Mouse (Mus musculus): Measurements from ENCODE around the gene Cldn6. TPM values are rescaled to one million over a fixed set of nuclear protein-coding genes. Genes with fewer than 3 reads are reported as not detected.

Gene Cldn6
- polyA plus RNA-seq (2014; fragmentation: Nextera tagmentation; extraction: Ambion mirVana) = 2.3 and 2.5 TPM in 2 replicates

DNA sequence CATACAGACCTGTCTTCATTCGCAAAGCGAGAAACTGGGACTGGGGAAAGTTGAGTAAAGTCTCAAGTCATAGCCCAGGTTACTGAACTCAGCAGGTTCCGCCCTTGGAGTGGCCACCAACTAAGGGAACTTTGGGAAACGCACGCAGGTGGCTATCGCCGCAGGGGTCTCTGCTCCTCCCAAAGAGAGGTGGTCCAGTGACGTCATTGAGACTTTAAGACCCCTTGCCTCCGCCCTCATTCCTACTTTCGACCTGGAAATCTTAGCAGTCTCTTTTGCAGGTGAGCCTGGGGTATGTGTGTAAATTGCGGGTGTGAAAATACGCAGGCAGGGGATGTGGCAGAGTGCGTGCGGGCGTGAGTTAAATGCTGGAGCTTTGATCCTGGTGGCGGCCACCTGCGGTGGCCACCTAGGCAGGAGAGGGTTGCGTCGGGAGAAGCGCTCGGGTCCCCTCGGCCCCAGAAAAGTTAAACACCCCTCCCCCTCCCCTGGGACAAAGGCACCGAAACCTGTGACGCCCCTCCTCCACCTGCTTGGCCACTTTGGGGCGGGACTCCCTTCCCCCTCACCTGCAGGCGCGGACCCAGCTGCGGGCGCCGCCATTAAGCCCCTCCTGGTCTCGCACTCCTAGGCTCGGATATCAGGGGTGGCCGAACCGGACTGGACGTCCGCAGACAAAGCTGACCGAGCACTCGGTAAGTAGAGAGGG is at the start of gene Cldn6:
Gene Cldn6 (plus strand): TSS at position 123 of the 709 bp plus-strand sequence.
- Histone ChIP-seq H3K36me3 (ENCODE audit: control insufficient read depth, insufficient read depth, low read length) (no peaks in the 10 kb centered on the region), H3K4me2 (peak within 1 kb of the TSS; percentile 20; the same call in 1 of the 2 replicates), H3K9ac (ENCODE audit: low read length) (no peak within 1 kb of the TSS), H3K27ac (ENCODE audit: low read depth, low read length) (no peak within 1 kb of the TSS), H3K4me1 (ENCODE audit: control insufficient read depth, insufficient read depth, low read length) (peaks cover 24% of the 10 kb centered on the region), H3K9me3 (ENCODE audit: control insufficient read depth, low read length) (no peaks in the 10 kb centered on the region), H3K4me3 (ENCODE audit: low read depth, low read length) (no peak within 1 kb of the TSS), H3K27me3 (ENCODE audit: control insufficient read depth, insufficient read depth, low read length) (peaks cover 76% of the 10 kb centered on the region)
- peak; percentile 85 for DNase-seq (ENCODE audit: low spot score, missing footprints)
- 1% methylated on average over 38 of the region's 38 CpGs for WGBS
- no peak for ATAC-seq (ENCODE audit: low FRiP score)

DNA sequence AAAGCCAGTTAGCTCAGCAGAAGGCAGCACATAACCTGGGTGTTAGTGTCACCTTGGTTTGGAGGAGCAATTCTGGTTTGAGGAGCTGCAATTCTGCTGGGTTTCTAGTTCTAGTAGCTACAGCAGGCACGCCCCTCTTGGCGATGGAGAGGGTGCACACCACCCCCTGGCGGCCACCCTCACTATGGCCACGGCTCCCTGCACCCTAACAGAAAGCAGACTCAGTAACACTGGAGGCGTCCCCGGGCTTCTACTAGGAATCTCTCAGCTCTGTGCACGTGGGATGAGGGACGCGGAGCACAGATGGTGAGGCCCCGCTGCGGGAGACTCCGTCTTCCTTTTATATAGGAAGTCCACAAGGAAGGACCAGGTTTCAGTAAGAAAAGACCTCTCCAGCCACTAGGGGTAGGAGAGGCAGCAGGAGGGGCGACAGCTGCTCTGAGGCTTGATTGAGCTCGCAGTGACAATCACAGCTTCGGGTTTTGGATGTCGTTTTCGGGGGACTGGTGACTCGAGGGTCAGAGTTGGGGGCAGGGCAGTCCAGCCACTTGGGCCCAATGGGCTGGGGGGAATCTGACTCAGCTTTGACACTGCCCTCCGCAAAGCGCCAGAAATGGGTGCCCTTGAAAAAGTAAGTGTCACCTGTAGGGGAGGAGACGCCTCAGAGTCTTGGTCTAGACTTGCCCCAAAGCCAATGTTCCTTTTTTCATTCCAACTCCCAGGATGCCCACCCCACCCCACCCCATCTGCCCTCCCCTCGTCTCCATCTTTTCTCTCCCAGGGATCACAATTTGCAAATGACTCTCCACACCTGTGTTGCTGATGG is 48.6 kb upstream of the Cldn6 start:
- Histone ChIP-seq H3K36me3 (ENCODE audit: control insufficient read depth, insufficient read depth, low read length) (no peaks in the 10 kb centered on the region), H3K4me3 (ENCODE audit: low read depth, low read length) (peak overlapping the region; percentile 2; the same call in 1 of the 2 replicates), H3K9ac (ENCODE audit: low read length) (no peak overlapping the region), H3K27me3 (ENCODE audit: control insufficient read depth, insufficient read depth, low read length) (no peaks in the 10 kb centered on the region; the same call in 1 of the 2 replicates), H3K9me3 (ENCODE audit: control insufficient read depth, low read length) (no peaks in the 10 kb centered on the region), H3K27ac (ENCODE audit: low read depth, low read length) (no peak overlapping the region), H3K4me1 (ENCODE audit: control insufficient read depth, insufficient read depth, low read length) (no peaks in the 10 kb centered on the region), H3K4me2 (peak overlapping the region; percentile 32)
- ATAC-seq (ENCODE audit: low FRiP score) = peak; percentile 86
- 20% methylated on average over 22 of the region's 22 CpGs for WGBS
- peak; percentile 92 for DNase-seq (ENCODE audit: low spot score, missing footprints)

DNA sequence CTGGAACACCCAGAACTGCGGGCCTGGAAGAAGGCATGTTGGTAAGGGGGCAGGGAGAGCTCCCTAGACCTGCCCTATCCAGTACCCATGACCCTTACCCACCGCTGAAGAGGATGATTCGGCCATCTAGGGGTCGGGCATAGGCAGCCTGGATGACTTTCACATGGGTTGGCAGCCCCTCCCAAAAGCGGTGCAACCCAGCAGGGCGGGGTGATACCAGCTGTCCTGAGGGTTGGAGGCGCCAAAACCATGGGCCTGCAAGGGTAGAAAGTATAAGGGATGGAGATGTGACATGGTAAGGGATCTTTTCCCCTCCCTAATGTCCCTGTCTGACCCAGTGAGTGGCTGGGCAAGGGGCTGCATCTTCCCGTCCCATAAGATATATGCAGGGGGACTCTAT is 47.8 kb upstream of the Cldn6 start:
- Histone ChIP-seq H3K4me3 (ENCODE audit: low read depth, low read length) (no peak overlapping the region), H3K4me1 (ENCODE audit: control insufficient read depth, insufficient read depth, low read length) (no peaks in the 10 kb centered on the region), H3K27ac (ENCODE audit: low read depth, low read length) (no peak overlapping the region), H3K36me3 (ENCODE audit: control insufficient read depth, insufficient read depth, low read length) (no peaks in the 10 kb centered on the region), H3K27me3 (ENCODE audit: control insufficient read depth, insufficient read depth, low read length) (no peaks in the 10 kb centered on the region; the same call in 1 of the 2 replicates), H3K4me2 (no peak overlapping the region), H3K9me3 (ENCODE audit: control insufficient read depth, low read length) (no peaks in the 10 kb centered on the region), H3K9ac (ENCODE audit: low read length) (no peak overlapping the region)
- whole genome bisulfite sequencing = 88% methylated on average over 8 of the region's 8 CpGs
- ATAC-seq (ENCODE audit: low FRiP score) (peak; percentile 12), DNase-seq (ENCODE audit: low spot score, missing footprints) (no peak)

DNA sequence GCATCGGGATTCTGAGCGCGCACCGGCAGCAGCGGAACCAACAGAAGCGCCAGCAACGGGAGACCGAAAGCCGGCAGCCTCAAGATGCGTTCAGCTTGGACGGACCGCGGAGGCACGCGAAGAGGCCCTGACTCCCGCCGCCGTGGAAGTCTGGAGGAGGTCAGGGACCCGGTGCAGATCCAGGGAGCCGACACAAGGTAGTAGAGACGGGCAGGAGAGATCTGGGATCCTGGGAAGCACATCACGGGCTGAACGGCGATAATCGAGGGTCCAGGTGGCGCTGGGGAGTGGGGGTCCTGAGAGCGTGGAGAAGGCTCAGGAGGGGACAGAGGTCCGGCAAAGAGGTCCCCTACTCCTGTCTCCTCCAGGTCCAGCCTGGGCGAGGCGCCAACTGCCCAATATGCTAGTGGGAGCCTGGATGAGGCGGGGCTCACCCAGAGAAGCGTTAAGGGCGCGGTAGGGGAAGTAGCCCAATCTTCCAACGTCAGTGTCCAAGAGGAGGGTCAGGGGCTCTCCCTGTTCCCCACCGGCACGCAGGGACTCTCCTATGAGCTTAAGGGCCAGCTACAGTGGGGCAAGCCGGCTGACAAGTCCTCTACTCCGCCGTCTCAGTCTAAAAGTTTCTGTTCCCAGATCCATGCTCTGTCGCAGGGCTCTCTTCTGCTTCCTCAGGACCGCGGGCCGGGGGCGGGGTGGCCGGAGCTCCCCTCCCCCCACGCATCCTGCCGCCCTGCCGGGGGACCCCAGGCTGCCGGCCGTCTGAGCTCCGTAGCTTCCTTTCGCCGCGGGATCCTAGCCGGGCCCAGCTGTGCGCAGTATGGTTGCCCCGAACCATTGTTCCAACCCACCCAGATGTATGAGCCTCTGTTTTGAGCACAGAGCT is 34.2 kb upstream of the Cldn6 start, which contains the start of gene Mmp25:
Gene Mmp25 (minus strand): TSS at position 665 of the 883 bp plus-strand sequence.
- peak within 1 kb of the TSS; percentile 37 for H3K4me3 ChIP-seq (ENCODE audit: low read depth, low read length)
- H3K9me3 ChIP-seq (ENCODE audit: control insufficient read depth, low read length) = no peaks in the 10 kb centered on the region
- no peaks in the 10 kb centered on the region for H3K36me3 ChIP-seq (ENCODE audit: control insufficient read depth, insufficient read depth, low read length)
- H3K9ac ChIP-seq (ENCODE audit: low read length) = peak within 1 kb of the TSS; percentile 54
- H3K27ac ChIP-seq (ENCODE audit: low read depth, low read length) = no peak within 1 kb of the TSS
- peaks cover 3% of the 10 kb centered on the region for H3K4me1 ChIP-seq (ENCODE audit: control insufficient read depth, insufficient read depth, low read length)
- peak; percentile 93 for DNase-seq (ENCODE audit: low spot score, missing footprints)
- peaks cover 11% of the 10 kb centered on the region for H3K27me3 ChIP-seq (ENCODE audit: control insufficient read depth, insufficient read depth, low read length)
- ATAC-seq (ENCODE audit: low FRiP score) = peak; percentile 66; the same call in 1 of the 2 replicates
- under 1% methylated on average over 56 of the region's 58 CpGs for whole genome bisulfite sequencing
- H3K4me2 ChIP-seq = peak within 1 kb of the TSS; percentile 76

DNA sequence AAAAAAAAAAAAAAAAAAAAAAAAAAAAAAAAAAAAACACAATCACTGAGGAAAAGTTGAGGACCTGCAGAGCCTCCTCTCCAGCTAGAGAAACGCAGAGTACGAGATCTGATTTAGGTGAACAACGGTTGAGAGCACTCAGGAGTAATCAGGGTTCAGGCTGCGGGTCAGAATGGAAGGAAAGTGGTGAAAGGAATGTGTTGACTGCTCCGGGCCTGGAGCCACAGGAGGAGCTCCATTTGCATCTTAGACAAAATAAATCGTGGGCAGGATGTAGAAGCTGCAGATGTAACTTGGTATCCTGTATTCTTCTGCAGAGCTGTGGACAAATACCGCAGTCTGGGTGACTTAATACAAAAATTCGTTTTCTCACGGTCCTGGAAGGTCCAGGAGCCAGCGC is 33.2 kb upstream of the Cldn6 start:
- Histone ChIP-seq H3K4me3 (ENCODE audit: low read depth, low read length) (no peak overlapping the region), H3K4me2 (no peak overlapping the region), H3K27ac (ENCODE audit: low read depth, low read length) (no peak overlapping the region), H3K4me1 (ENCODE audit: control insufficient read depth, insufficient read depth, low read length) (peaks cover 3% of the 10 kb centered on the region), H3K36me3 (ENCODE audit: control insufficient read depth, insufficient read depth, low read length) (no peaks in the 10 kb centered on the region), H3K27me3 (ENCODE audit: control insufficient read depth, insufficient read depth, low read length) (peaks cover 11% of the 10 kb centered on the region), H3K9me3 (ENCODE audit: control insufficient read depth, low read length) (no peaks in the 10 kb centered on the region), H3K9ac (ENCODE audit: low read length) (no peak overlapping the region)
- DNase-seq (ENCODE audit: low spot score, missing footprints) (peak; percentile 90), ATAC-seq (ENCODE audit: low FRiP score) (no peak)
- WGBS = 30% methylated on average over 10 of the region's 10 CpGs

DNA sequence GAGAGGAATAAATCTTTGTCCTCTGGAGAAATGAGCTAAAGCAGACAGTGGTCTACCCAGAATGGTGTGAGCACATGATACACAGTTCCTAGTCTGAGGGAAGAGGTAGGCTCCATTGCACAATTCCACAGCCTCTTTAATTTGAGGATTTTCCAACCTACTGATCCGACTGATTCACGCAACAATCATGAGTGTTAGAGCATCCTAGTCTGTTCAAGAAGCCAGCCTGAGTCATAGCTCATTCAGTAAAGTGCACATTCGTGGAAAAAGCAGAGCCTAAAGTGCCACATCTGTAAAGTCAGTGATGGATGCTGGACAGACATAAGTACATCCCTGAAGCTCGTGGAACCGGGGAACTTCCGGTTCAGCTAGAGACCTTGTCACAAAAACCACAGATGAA is 27.7 kb upstream of the Cldn6 start:
- H3K9me3 ChIP-seq (ENCODE audit: control insufficient read depth, low read length) = no peaks in the 10 kb centered on the region
- no peak overlapping the region for H3K4me3 ChIP-seq (ENCODE audit: low read depth, low read length)
- H3K4me1 ChIP-seq (ENCODE audit: control insufficient read depth, insufficient read depth, low read length) = no peaks in the 10 kb centered on the region
- H3K27ac ChIP-seq (ENCODE audit: low read depth, low read length) = no peak overlapping the region
- 76% methylated on average over 6 of the region's 6 CpGs for WGBS
- no peaks in the 10 kb centered on the region for H3K27me3 ChIP-seq (ENCODE audit: control insufficient read depth, insufficient read depth, low read length)
- no peak for DNase-seq (ENCODE audit: low spot score, missing footprints)
- no peak overlapping the region for H3K4me2 ChIP-seq
- no peaks in the 10 kb centered on the region for H3K36me3 ChIP-seq (ENCODE audit: control insufficient read depth, insufficient read depth, low read length)
- H3K9ac ChIP-seq (ENCODE audit: low read length) = no peak overlapping the region
- ATAC-seq (ENCODE audit: low FRiP score) = no peak

DNA sequence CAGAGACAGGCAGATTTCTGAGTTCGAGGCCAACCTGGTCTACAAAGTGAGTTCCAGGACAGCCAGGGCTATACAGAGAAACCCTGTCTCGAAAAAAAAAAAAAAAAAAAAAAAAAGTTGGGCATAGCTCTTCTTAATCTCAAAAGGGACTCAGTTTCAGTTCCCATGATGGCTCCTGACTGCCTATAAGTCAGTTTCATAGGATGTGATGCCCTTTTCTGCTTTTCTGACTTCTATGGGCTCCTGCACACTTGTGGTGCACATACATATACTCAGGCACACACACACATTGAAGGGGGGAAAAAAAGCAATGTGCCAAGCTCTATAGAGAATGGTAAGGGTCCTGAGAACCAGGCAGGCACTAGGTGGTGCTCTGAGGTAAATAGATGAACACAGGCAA is 25.7 kb upstream of the Cldn6 start:
- no peak for ATAC-seq (ENCODE audit: low FRiP score)
- Histone ChIP-seq H3K4me1 (ENCODE audit: control insufficient read depth, insufficient read depth, low read length) (no peaks in the 10 kb centered on the region), H3K9ac (ENCODE audit: low read length) (no peak overlapping the region), H3K4me3 (ENCODE audit: low read depth, low read length) (no peak overlapping the region), H3K36me3 (ENCODE audit: control insufficient read depth, insufficient read depth, low read length) (no peaks in the 10 kb centered on the region), H3K9me3 (ENCODE audit: control insufficient read depth, low read length) (no peaks in the 10 kb centered on the region), H3K4me2 (no peak overlapping the region), H3K27me3 (ENCODE audit: control insufficient read depth, insufficient read depth, low read length) (no peaks in the 10 kb centered on the region; the same call in 1 of the 2 replicates), H3K27ac (ENCODE audit: low read depth, low read length) (no peak overlapping the region)
- WGBS = 75% methylated on average over 1 of the region's 2 CpGs
- DNase-seq (ENCODE audit: low spot score, missing footprints) = no peak

DNA sequence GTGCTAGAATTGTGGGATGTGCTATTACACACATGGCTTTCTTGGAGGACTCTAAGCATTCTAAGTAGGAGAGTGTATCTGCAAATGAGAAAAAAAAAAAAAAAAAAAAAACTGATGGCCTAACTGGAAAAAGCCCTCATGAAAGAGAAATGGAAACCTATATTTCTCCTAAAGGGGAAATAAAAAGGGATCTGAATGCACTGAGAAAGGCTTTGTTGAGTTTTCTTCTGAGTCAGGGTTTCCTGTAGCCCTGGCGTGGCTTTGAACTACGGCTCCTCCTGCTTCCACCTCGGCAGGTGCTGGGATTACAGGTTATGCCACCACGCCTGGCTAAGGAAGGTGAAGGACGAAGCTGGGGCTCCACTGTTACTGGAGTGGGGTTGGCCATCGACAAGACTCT is 25.0 kb upstream of the Cldn6 start:
- no peak for DNase-seq (ENCODE audit: low spot score, missing footprints)
- 68% methylated on average over 6 of the region's 6 CpGs for WGBS

More for the DNA sequence above, 25.0 kb upstream of the Cldn6 start:
- Histone ChIP-seq H3K36me3 (ENCODE audit: control insufficient read depth, insufficient read depth, low read length) (no peaks in the 10 kb centered on the region), H3K4me1 (ENCODE audit: control insufficient read depth, insufficient read depth, low read length) (no peaks in the 10 kb centered on the region), H3K27me3 (ENCODE audit: control insufficient read depth, insufficient read depth, low read length) (no peaks in the 10 kb centered on the region; the same call in 1 of the 2 replicates), H3K27ac (ENCODE audit: low read depth, low read length) (no peak overlapping the region), H3K9me3 (ENCODE audit: control insufficient read depth, low read length) (no peaks in the 10 kb centered on the region), H3K4me3 (ENCODE audit: low read depth, low read length) (no peak overlapping the region), H3K9ac (ENCODE audit: low read length) (no peak overlapping the region), H3K4me2 (no peak overlapping the region)
- no peak for ATAC-seq (ENCODE audit: low FRiP score)
